Mouse (Mus musculus) midbrain, postnatal 0 days (tissue): ENCODE measurements around the gene Kdm6b. TPM values are rescaled to one million over a fixed set of nuclear protein-coding genes. Genes with fewer than 3 reads are reported as not detected.

Experiments
- ATAC-seq: fragments of 200-750 bp; cut with Nextera tagmentation; 2 replicates; pipeline ENCODE4 v1.8.0; 2017; ENCODE audit warnings: moderate number of reproducible peaks, mild to moderate bottlenecking, moderate TSS enrichment, moderate library complexity; ENCODE audit not compliant: low FRiP score
- DNase-seq: peaks from one replicate; pipeline ENCODE4 v3.0.0-alpha.2; 2015; ENCODE audit warnings: low spot score
- H3K27ac ChIP-seq: fragments of 300-500 bp; sonication (generic); 2 replicates; pipeline ENCODE4 v1.5.1; 2014; ENCODE audit warnings: low read depth, mild to moderate bottlenecking, low read length, mixed read lengths
- H3K27me3 ChIP-seq: fragments of 300-500 bp; sonication (generic); 2 replicates; pipeline ENCODE4 v1.6.1; 2014; ENCODE audit warnings: low read length, control low read depth, mixed read lengths; ENCODE audit not compliant: insufficient read depth
- H3K36me3 ChIP-seq: fragments of 300-500 bp; sonication (generic); 2 replicates; pipeline ENCODE4 v1.6.1; 2014; ENCODE audit warnings: low read length, control low read depth, mixed read lengths; ENCODE audit not compliant: insufficient read depth
- H3K4me1 ChIP-seq: fragments of 300-500 bp; sonication (generic); 2 replicates; pipeline ENCODE4 v1.6.1; 2014; ENCODE audit warnings: mild to moderate bottlenecking, control low read depth, antibody characterized with exemption, low read length, mixed read lengths; ENCODE audit not compliant: insufficient read depth
- H3K4me2 ChIP-seq: fragments of 300-500 bp; sonication (generic); 2 replicates; pipeline ENCODE4 v1.6.1; 2014; ENCODE audit warnings: low read depth, mild to moderate bottlenecking, low read length, mixed read lengths; ENCODE audit not compliant: poor library complexity, severe bottlenecking
- H3K4me3 ChIP-seq: fragments of 300-500 bp; sonication (generic); 2 replicates; pipeline ENCODE4 v1.5.1; 2014; ENCODE audit warnings: low read depth, mild to moderate bottlenecking, low read length, moderate library complexity
- H3K9ac ChIP-seq: fragments of 300-500 bp; sonication (generic); replicated peaks from 2 replicates; pipeline ENCODE4 v1.6.1; 2014; ENCODE audit warnings: mild to moderate bottlenecking, low read length, moderate library complexity, mixed read lengths; ENCODE audit not compliant: poor library complexity, severe bottlenecking
- H3K9me3 ChIP-seq: fragments of 300-500 bp; sonication (generic); 2 replicates; pipeline ENCODE4 v1.6.1; 2016; ENCODE audit warnings: low read length, control low read depth
- CTCF ChIP-seq: IDR thresholded peaks from 2 replicates; pipeline ENCODE4 v1.5.1; 2016; ENCODE audit warnings: antibody characterized with exemption, mild to moderate bottlenecking
- WGBS: fragments of 180-500 bp; shearing (Covaris S2); extraction: QIAGEN DNeasy Blood & Tissue Kit; methylation state at CpG from one replicate; pipeline ENCODE4 v1.1.7; 2014; 5-methylcytosine and 5-hydroxymethylcytosine counted together
- polyA plus RNA-seq: library from polyadenylated mRNA; unstranded; fragments of >200 nt; fragmentation: Nextera tagmentation; extraction: Ambion mirVana; gene quantifications from 2 replicates; pipeline ENCODE4 v1.2.1, GENCODE M21; 2015
- total RNA-seq: library from RNA; depleted of rRNA; stranded (reverse); fragments of >200 nt; gene quantifications from 2 replicates; pipeline ENCODE4 v1.2.3, GENCODE M21; 2014

Kdm6b gene
- total and polyA plus RNA-seq, 2 experiments from 2014 or later, result 14.5 to 22.7 TPM

GRCm38 (mm10) chr11:69410045-69410309 lies 3.5 kb downstream of the Kdm6b start:
- H3K27me3 ChIP-seq, result no peaks in the 10 kb centered on the region
- H3K27ac ChIP-seq, result peak overlapping the region; percentile 89
- peak overlapping the region; percentile 98 for H3K9ac ChIP-seq
- H3K4me2 ChIP-seq, result peak overlapping the region; percentile 94
- H3K36me3 ChIP-seq, result peaks cover 35% of the 10 kb centered on the region
- no peak for TF ChIP-seq CTCF
- ATAC-seq, result no peak
- H3K4me3 ChIP-seq, result peak overlapping the region; percentile 73
- no peak for DNase-seq
- WGBS, result under 1% methylated on average over 18 of the region's 18 CpGs
- peaks cover 34% of the 10 kb centered on the region for H3K4me1 ChIP-seq
- H3K9me3 ChIP-seq, result no peaks in the 10 kb centered on the region

GRCm38 (mm10) chr11:69409378-69410044 lies 4.0 kb downstream of the Kdm6b start:
- no peaks in the 10 kb centered on the region for H3K27me3 ChIP-seq
- DNase-seq, result peak; percentile 84
- peaks cover 31% of the 10 kb centered on the region for H3K4me1 ChIP-seq
- peak; percentile 11; the same call in 1 of the 2 replicates for ATAC-seq
- peak overlapping the region; percentile 98 for H3K9ac ChIP-seq
- peak overlapping the region; percentile 73 for H3K4me3 ChIP-seq
- H3K4me2 ChIP-seq, result peak overlapping the region; percentile 94
- no peaks in the 10 kb centered on the region for H3K9me3 ChIP-seq
- WGBS, result under 1% methylated on average over 39 of the region's 46 CpGs
- peak overlapping the region; percentile 89 for H3K27ac ChIP-seq
- peaks cover 40% of the 10 kb centered on the region for H3K36me3 ChIP-seq
- no peak for TF ChIP-seq CTCF

- peaks cover 27% of the 10 kb centered on the region for H3K4me1 ChIP-seq
- peak; percentile 67 for ATAC-seq
- no peak for TF ChIP-seq CTCF
- no peaks in the 10 kb centered on the region for H3K27me3 ChIP-seq
- H3K36me3 ChIP-seq, result peaks cover 47% of the 10 kb centered on the region
- DNase-seq, result peak; percentile 96
- peak overlapping the region; percentile 89 for H3K27ac ChIP-seq
- H3K4me3 ChIP-seq, result peak overlapping the region; percentile 73
- under 1% methylated on average over 33 of the region's 33 CpGs for WGBS
- no peaks in the 10 kb centered on the region for H3K9me3 ChIP-seq
- peak overlapping the region; percentile 98 for H3K9ac ChIP-seq
- H3K4me2 ChIP-seq, result peak overlapping the region; percentile 94
Observed at GRCm38 (mm10) chr11:69408541-69409377, 4.7 kb downstream of the Kdm6b start.

GRCm38 (mm10) chr11:69407724-69408004 lies 5.8 kb downstream of the Kdm6b start:
- 89% methylated on average over 4 of the region's 4 CpGs for WGBS
- Histone ChIP-seq H3K9ac (0 out of 2 replicates have a peak overlapping the region, but pooled peaks have one; percentile 98), H3K9me3 (no peaks in the 10 kb centered on the region), H3K4me3 (peak overlapping the region; percentile 73; the same call in 1 of the 2 replicates), H3K4me2 (peak overlapping the region; percentile 94), H3K27me3 (no peaks in the 10 kb centered on the region), H3K4me1 (peaks cover 17% of the 10 kb centered on the region), H3K36me3 (peaks cover 49% of the 10 kb centered on the region), H3K27ac (no peak overlapping the region)
- no peak for TF ChIP-seq CTCF
- no peak for DNase-seq
- no peak for ATAC-seq

- Histone ChIP-seq H3K36me3 (peaks cover 51% of the 10 kb centered on the region), H3K27ac (no peak overlapping the region), H3K4me2 (no peak overlapping the region; the same call in 1 of the 2 replicates), H3K27me3 (no peaks in the 10 kb centered on the region), H3K4me1 (peaks cover 12% of the 10 kb centered on the region), H3K9ac (0 out of 2 replicates have a peak overlapping the region, but pooled peaks have one; percentile 39), H3K4me3 (no peak overlapping the region), H3K9me3 (no peaks in the 10 kb centered on the region)
- no peak for DNase-seq
- no peak for ATAC-seq
- 95% methylated on average over 16 of the region's 16 CpGs for WGBS
- no peak for TF ChIP-seq CTCF
Observed at GRCm38 (mm10) chr11:69406867-69407723, 6.4 kb downstream of the Kdm6b start.
